Mouse (Mus musculus) MEL (cell line): Measurements from ENCODE around the gene Adgrv1. TPM values are rescaled to one million over a fixed set of nuclear protein-coding genes. Genes with fewer than 3 reads are reported as not detected.

Source experiments
- DNase-seq: peaks from one replicate; pipeline ENCODE4 v3.0.0; 2011; ENCODE audit warnings: low read depth, low spot score
- H3K27ac ChIP-seq: 2 replicates; pipeline ENCODE4 v1.5.1; 2012; ENCODE audit warnings: low read depth, mild to moderate bottlenecking, control low read depth, low read length, moderate library complexity; ENCODE audit not compliant: control insufficient read depth
- H3K27me3 ChIP-seq, 2 experiments: fragments of 150-350 bp in 1 of 2; sonication (generic) in 1 of 2; 2 replicates each; pipeline ENCODE4 v1.6.1; 2012; ENCODE audit warnings: low read length in 2 of 2, mild to moderate bottlenecking in 2 of 2, improper control_type of control experiment in 1 of 2, moderate library complexity in 1 of 2; ENCODE audit not compliant: insufficient read depth in 2 of 2, control insufficient read depth in 1 of 2
- H3K36me3 ChIP-seq, 2 experiments: 2 replicates each; pipeline ENCODE4 v1.6.1; 2012 to 2014; ENCODE audit warnings: low read length in 2 of 2, improper control_type of control experiment in 1 of 2, inconsistent platforms in 1 of 2, mild to moderate bottlenecking in 1 of 2; ENCODE audit not compliant: insufficient read depth in 2 of 2, control insufficient read depth in 1 of 2
- H3K4me1 ChIP-seq, 2 experiments: fragments of 150-350 bp in 1 of 2; sonication (generic) in 1 of 2; 2 replicates each; pipeline ENCODE4 v1.6.1; 2012; ENCODE audit warnings: low read length in 2 of 2, improper control_type of control experiment in 1 of 2, mild to moderate bottlenecking in 1 of 2; ENCODE audit not compliant: insufficient read depth in 2 of 2, control insufficient read depth in 1 of 2
- H3K4me3 ChIP-seq, 2 experiments: fragments of 150-350 bp in 1 of 2; sonication (generic) in 1 of 2; 2 replicates each; pipeline ENCODE4 v1.5.1; 2012; ENCODE audit warnings: low read depth in 2 of 2, low read length in 2 of 2, mild to moderate bottlenecking in 2 of 2, moderate library complexity in 2 of 2, control low read depth in 1 of 2, improper control_type of control experiment in 1 of 2; ENCODE audit not compliant: control insufficient read depth in 1 of 2, insufficient read depth in 1 of 2
- H3K79me2 ChIP-seq: 2 replicates; pipeline ENCODE4 v1.6.1; 2012; ENCODE audit warnings: mild to moderate bottlenecking, low read length, moderate library complexity; ENCODE audit not compliant: control insufficient read depth, poor library complexity, insufficient read depth
- H3K9ac ChIP-seq: 2 replicates; pipeline ENCODE4 v1.6.1; 2012; ENCODE audit warnings: low read depth, mild to moderate bottlenecking, control low read depth, low read length, moderate library complexity; ENCODE audit not compliant: control insufficient read depth, poor library complexity, severe bottlenecking
- H3K9me3 ChIP-seq: fragments of 150-350 bp; sonication (generic); replicated peaks from 2 replicates; pipeline ENCODE4 v1.6.1; 2012; ENCODE audit warnings: mild to moderate bottlenecking, low read length, improper control_type of control experiment, moderate library complexity; ENCODE audit not compliant: insufficient read depth
- BHLHE40 ChIP-seq: IDR thresholded peaks from 2 replicates; pipeline ENCODE4 v1.6.1; 2012; ENCODE audit warnings: low read depth, mild to moderate bottlenecking, inconsistent platforms, low read length, improper control_type of control experiment, borderline replicate concordance
- CHD1 ChIP-seq: IDR thresholded peaks from 2 replicates; pipeline ENCODE4 v1.6.1; 2012; ENCODE audit warnings: low read depth, mild to moderate bottlenecking, inconsistent platforms, low read length, improper control_type of control experiment
- CHD2 ChIP-seq: IDR thresholded peaks from 2 replicates; pipeline ENCODE4 v1.6.1; 2011; ENCODE audit warnings: low read length, improper control_type of control experiment
- CTCF ChIP-seq, 3 experiments: IDR thresholded peaks in 2 of 3; conservative IDR thresholded peaks in 1 of 3; 2 replicates each; pipeline ENCODE4 v1.5.1; 2011 to 2012; ENCODE audit warnings: low read length in 3 of 3, low read depth in 2 of 3, mild to moderate bottlenecking in 2 of 3, improper control_type of control experiment in 1 of 3, inconsistent platforms in 1 of 3, mixed read lengths in 1 of 3, moderate library complexity in 1 of 3; ENCODE audit not compliant: control insufficient read depth in 1 of 3, insufficient read depth in 1 of 3, poor library complexity in 1 of 3, severe bottlenecking in 1 of 3
- ELF1 ChIP-seq: IDR thresholded peaks from 2 replicates; pipeline ENCODE4 v1.6.1; 2014; ENCODE audit warnings: low read depth, mild to moderate bottlenecking, inconsistent platforms, low read length, improper control_type of control experiment, moderate library complexity
- EP300 ChIP-seq, 2 experiments: IDR thresholded peaks; 2 replicates each; pipeline ENCODE4 v1.6.1; 2011; ENCODE audit warnings: improper control_type of control experiment in 2 of 2, low read length in 2 of 2, low read depth in 1 of 2, mild to moderate bottlenecking in 1 of 2
- GABPA ChIP-seq: IDR thresholded peaks from 2 replicates; pipeline ENCODE4 v1.6.1; 2012; ENCODE audit warnings: low read depth, mild to moderate bottlenecking, inconsistent platforms, low read length, improper control_type of control experiment, moderate library complexity
- MYC ChIP-seq: IDR thresholded peaks from 2 replicates; pipeline ENCODE4 v1.6.1; 2011; ENCODE audit warnings: low read depth, mild to moderate bottlenecking, low read length, improper control_type of control experiment, moderate library complexity
- NELFE ChIP-seq: IDR thresholded peaks from 2 replicates; pipeline ENCODE4 v1.6.1; 2011; ENCODE audit warnings: low read depth, low read length, improper control_type of control experiment
- POLR2AphosphoS2 ChIP-seq: IDR thresholded peaks from 2 replicates; pipeline ENCODE4 v1.6.1; 2011; ENCODE audit warnings: low read length, improper control_type of control experiment
- POLR2AphosphoS5 ChIP-seq: IDR thresholded peaks from 2 replicates; pipeline ENCODE4 v1.6.1; 2012; ENCODE audit warnings: low read depth, borderline replicate concordance, mild to moderate bottlenecking, inconsistent platforms, low read length, moderate library complexity, mixed read lengths
- SIN3A ChIP-seq: IDR thresholded peaks from 2 replicates; pipeline ENCODE4 v1.6.1; 2012; ENCODE audit warnings: low read length, improper control_type of control experiment, inconsistent platforms
- SMC3 ChIP-seq: IDR thresholded peaks from 2 replicates; pipeline ENCODE4 v1.6.1; 2011; ENCODE audit warnings: low read depth, low read length, improper control_type of control experiment
- TAL1 ChIP-seq: IDR thresholded peaks from 2 replicates; pipeline ENCODE4 v1.6.1; 2012; ENCODE audit warnings: mild to moderate bottlenecking, inconsistent platforms, low read length, moderate library complexity, mixed read lengths
- UBTF ChIP-seq: IDR thresholded peaks from 2 replicates; pipeline ENCODE4 v1.6.1; 2012; ENCODE audit warnings: low read depth, mild to moderate bottlenecking, inconsistent platforms, low read length, improper control_type of control experiment, moderate library complexity, borderline replicate concordance; ENCODE audit not compliant: insufficient read depth
- ZNF384 ChIP-seq: IDR thresholded peaks from 2 replicates; pipeline ENCODE4 v1.6.1; 2012; ENCODE audit warnings: low read depth, mild to moderate bottlenecking, inconsistent platforms, low read length, improper control_type of control experiment
- polyA plus RNA-seq, 2 experiments: library from polyadenylated mRNA; stranded (reverse) in 1 of 2; unstranded in 1 of 2; fragments of >175 nt in 1 of 2; fragments of >200 nt in 1 of 2; gene quantifications; 2 replicates each; pipeline versions ENCODE4 v1.2.1 to v1.2.4; 2012; ENCODE audit warnings: low replicate concordance in 2 of 2, low read depth in 1 of 2; ENCODE audit not compliant: insufficient read length in 2 of 2, insufficient read depth in 1 of 2, missing spikeins in 1 of 2
- total RNA-seq: library from RNA; depleted of rRNA; stranded (reverse); fragments of 300-350 nt; gene quantifications from 2 replicates; pipeline ENCODE4 v1.2.3, GENCODE M21; 2012

Adgrv1 gene
- total and polyA plus RNA-seq, 3 experiments: 5.6 to 5.8 TPM; not detected in 1

- DNase-seq: no peak
- Histone ChIP-seq H3K36me3 (no peaks in the 10 kb centered on the region), H3K9ac (no peak overlapping the region), H3K4me1 (no peaks in the 10 kb centered on the region), H3K4me3 (no peak overlapping the region)
- no peak; a peak in 1 of 6 replicates for TF ChIP-seq CTCF (IDR thresholded peaks at IDR 0.05 in 2 of 3, conservative IDR thresholded peaks at IDR 0.05 in 1 of 3; ENCODE audit: control insufficient read depth in 1 of 3, insufficient read depth in 1 of 3, low read depth in 2 of 3, low read length in 3 of 3, poor library complexity in 1 of 3, severe bottlenecking in 1 of 3)
- no peak for TF ChIP-seq POLR2AphosphoS2
- TF ChIP-seq CHD1: no peak
- no peak for TF ChIP-seq CHD2
- TF ChIP-seq EP300 (IDR thresholded peaks at IDR 0.05; ENCODE audit: low read depth in 1 of 2, low read length in 2 of 2): no peak
- no peak for TF ChIP-seq TAL1
- no peak for TF ChIP-seq BHLHE40
- TF ChIP-seq MYC: no peak
- no peak for TF ChIP-seq SMC3
- TF ChIP-seq, all 39 proteins: peak for 0
- Histone ChIP-seq H3K9me3 (no peaks in the 10 kb centered on the region), H3K27ac (no peak overlapping the region), H3K27me3 (no peaks in the 10 kb centered on the region), H3K79me2 (no peaks in the 10 kb centered on the region)
These were observed 423.1 kb downstream of the Adgrv1 start for GRCm38 (mm10) chr13:81209815-81210214.

GRCm38 (mm10) chr13:81208106-81208613, 424.8 kb downstream of the Adgrv1 start:
- no peaks in the 10 kb centered on the region for H3K36me3 ChIP-seq
- no peak overlapping the region for H3K4me3 ChIP-seq
- no peaks in the 10 kb centered on the region for H3K9me3 ChIP-seq
- H3K27ac ChIP-seq: no peak overlapping the region
- no peaks in the 10 kb centered on the region for H3K27me3 ChIP-seq
- H3K9ac ChIP-seq: no peak overlapping the region
- no peaks in the 10 kb centered on the region for H3K79me2 ChIP-seq
- TF ChIP-seq ELF1 (no peak), TAL1 (no peak), SIN3A (no peak), UBTF (no peak), NELFE (no peak), POLR2AphosphoS5 (no peak), GABPA (no peak), ZNF384 (no peak)
- TF ChIP-seq, all 39 proteins: peak for 0
- DNase-seq: no peak
- no peaks in the 10 kb centered on the region for H3K4me1 ChIP-seq
